Mouse (Mus musculus) fibroblast of lung, adult 2 months (primary cell): ENCODE measurements around the gene Gm9789.
"Not testable (repeated sequence)": the region's sequence is repeated elsewhere in the genome, so short reads cannot be mapped to it uniquely, and the experiment has no call there.

Source experiments
- DNase-seq: peaks from one replicate; pipeline ENCODE4 v3.0.0-alpha.2; 2011; ENCODE audit warnings: low read depth

Gm9789 gene

GRCm38 (mm10) chr16:89157652-89158051 lies at the start of gene Gm9789:
TSS of gene Gm9789 (plus strand) at chr16:89157952.
- DNase-seq = no peak

GRCm38 (mm10) chr16:89140551-89140950 lies 17.2 kb upstream of the Gm9789 start, which contains the start of gene Gm6358:
TSS of gene Gm6358 (plus strand) at chr16:89140851.
- DNase-seq = no peak

- no peak for DNase-seq
These were observed 7.0 kb upstream of the Gm9789 start, which contains the start of gene Gm10061 for GRCm38 (mm10) chr16:89150786-89151185. TSS of gene Gm10061 (plus strand) at chr16:89151086.

GRCm38 (mm10) chr16:89169190-89169589 lies 11.4 kb downstream of the Gm9789 start, which contains the start of gene Gm7735:
TSS of gene Gm7735 (plus strand) at chr16:89169490.
- not testable (repeated sequence) for DNase-seq

GRCm38 (mm10) chr16:89174435-89174834 lies 16.7 kb downstream of the Gm9789 start, which contains the start of gene 1110057P08Rik:
TSS of gene 1110057P08Rik (plus strand) at chr16:89174735.
- DNase-seq = no peak

- DNase-seq = no peak
These were observed 30.9 kb downstream of the Gm9789 start for GRCm38 (mm10) chr16:89188621-89189020.

GRCm38 (mm10) chr16:89205561-89205960 lies 47.8 kb downstream of the Gm9789 start, which contains the start of gene Krtap20-2:
TSS of gene Krtap20-2 (plus strand) at chr16:89205861.
- no peak for DNase-seq
